Mouse (Mus musculus): Measurements from ENCODE around the gene Top2a.

- TF ChIP-seq GATA1 (IDR thresholded peaks at IDR 0.05; ENCODE audit: borderline replicate concordance, low read length) (no peak), FLI1 (IDR thresholded peaks at IDR 0.05; ENCODE audit: low read length) (no peak)
Observed at GRCm38 (mm10) chr11:98974213-98974612, 49.8 kb downstream of the Top2a start.
